Mouse (Mus musculus): ENCODE data around the gene Lysmd2.
"Not testable (repeated sequence)": the region's sequence is repeated elsewhere in the genome, so short reads cannot be mapped to it uniquely, and the experiment has no call there.

Gene Lysmd2

GRCm38 (mm10) chr9:75625556-75626307, at the start of gene Lysmd2:
Lysmd2 (plus strand) TSS chr9:75625741.
- peak; percentile 87 for DNase-seq

GRCm38 (mm10) chr9:75579321-75579720, 46.2 kb upstream of the Lysmd2 start:
- DNase-seq, result no peak

- no peak for DNase-seq
Measured at GRCm38 (mm10) chr9:75581694-75582350, 43.7 kb upstream of the Lysmd2 start.

GRCm38 (mm10) chr9:75589850-75590790, 35.4 kb upstream of the Lysmd2 start:
- DNase-seq, result no peak

- no peak for DNase-seq
Measured at GRCm38 (mm10) chr9:75593481-75593880, 32.1 kb upstream of the Lysmd2 start.

GRCm38 (mm10) chr9:75597036-75597435, 28.5 kb upstream of the Lysmd2 start:
- DNase-seq, result no peak

- DNase-seq, result no peak
Measured at GRCm38 (mm10) chr9:75597596-75597995, 27.9 kb upstream of the Lysmd2 start.

GRCm38 (mm10) chr9:75599191-75599841, 26.2 kb upstream of the Lysmd2 start:
- peak; percentile 69 for DNase-seq

- peak; percentile 62 for DNase-seq
Measured at GRCm38 (mm10) chr9:75600166-75600934, 25.2 kb upstream of the Lysmd2 start.

- no peak for DNase-seq
Measured at GRCm38 (mm10) chr9:75601510-75601909, 24.0 kb upstream of the Lysmd2 start.

GRCm38 (mm10) chr9:75607496-75607895, 18.0 kb upstream of the Lysmd2 start:
- no peak for DNase-seq

GRCm38 (mm10) chr9:75609505-75609904, 16.0 kb upstream of the Lysmd2 start:
- DNase-seq, result no peak

- no peak for DNase-seq
Measured at GRCm38 (mm10) chr9:75609965-75610364, 15.6 kb upstream of the Lysmd2 start.

- DNase-seq, result peak; percentile 91
Measured at GRCm38 (mm10) chr9:75610571-75611493, 14.7 kb upstream of the Lysmd2 start, which contains the start of gene Tmod2. Tmod2 (minus strand) TSS chr9:75611325.

- DNase-seq, result no peak
Measured at GRCm38 (mm10) chr9:75616560-75616959, 9.0 kb upstream of the Lysmd2 start.

GRCm38 (mm10) chr9:75618836-75619400, 6.6 kb upstream of the Lysmd2 start:
- DNase-seq, result no peak

- not testable (repeated sequence) for DNase-seq
Measured at GRCm38 (mm10) chr9:75619761-75620160, 5.8 kb upstream of the Lysmd2 start.

GRCm38 (mm10) chr9:75621428-75621827, 4.1 kb upstream of the Lysmd2 start:
- DNase-seq, result no peak

- DNase-seq, result peak; percentile 56
Measured at GRCm38 (mm10) chr9:75624983-75625555, 472 bp upstream of the Lysmd2 start.

- no peak for DNase-seq
Measured at GRCm38 (mm10) chr9:75626308-75626604, 715 bp downstream of the Lysmd2 start.

Measured in cerebellum, adult 11-12 months (tissue).